Comparison of ENCODE assay signal across 32 mouse cellular contexts in the genomic region with DNA sequence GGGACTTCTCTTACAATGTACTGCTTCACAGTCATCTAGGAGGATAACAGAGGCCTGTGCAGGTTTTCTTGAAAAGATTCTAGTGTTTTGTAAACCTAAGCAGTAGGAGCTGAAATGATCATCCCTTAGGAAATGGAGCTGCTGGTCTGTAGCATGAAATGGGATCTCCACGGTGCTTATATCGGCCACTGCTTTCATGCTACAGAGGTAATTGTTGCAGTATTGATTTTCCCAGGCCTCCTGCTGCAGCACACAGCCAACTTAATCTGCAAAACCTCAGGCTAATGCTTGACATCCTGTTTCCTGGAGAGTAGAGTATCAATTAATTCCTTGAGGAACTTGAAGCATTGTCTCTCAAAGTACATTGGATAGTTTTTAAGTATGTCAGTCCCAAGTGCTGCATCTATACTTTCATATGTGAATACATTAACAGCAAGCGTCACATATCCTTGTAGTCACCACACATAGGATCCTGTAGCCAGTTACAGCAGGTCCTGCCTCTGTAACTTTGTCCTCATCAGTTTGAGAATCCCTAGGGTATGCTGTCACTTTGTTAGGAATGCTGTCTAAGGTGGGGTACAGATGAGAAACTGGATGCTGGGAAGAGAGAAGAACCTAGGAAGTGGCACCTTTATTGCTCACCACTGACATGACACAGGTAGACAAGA.
A peak's percentile ranks its signal among the peaks of the same experiment; 100 is the strongest.
DNase-seq lines count a peak whose midpoint lies in the region; ATAC-seq and TF ChIP-seq lines count a peak whose summit lies in the region.
"Had no signal": no experiment of that assay in that cellular context is flagged by ENCODE, and none has a peak within 500 bp of the region (broad histone marks: within the 10 kb centered on the region; RNA-seq: fewer than 3 reads in every experiment).

No protein-coding gene starts in this region.

- H3K4me3 ChIP-seq in hindbrain, embryonic 11.5 days (ENCODE audit: low read depth, low read length): no peak overlapping the region
- H3K4me3 ChIP-seq in hindbrain, embryonic 13.5 days: no peak overlapping the region
- H3K4me3 ChIP-seq in embryonic facial prominence, embryonic 14.5 days (ENCODE audit: low read depth, low read length): no peak overlapping the region
- H3K4me3 ChIP-seq in midbrain, embryonic 14.5 days (replicated peaks; ENCODE audit: low read depth, low read length): no peak overlapping the region
- H3K4me3 ChIP-seq in intestine, embryonic 15.5 days (replicated peaks): no peak overlapping the region
- H3K4me3 ChIP-seq: erythroblast, embryonic 14.5 days; gastrocnemius, adult 2 months; heart, adult 2 months; heart, embryonic 12.5 days; layer of hippocampus, adult 2 months; left cerebral cortex, adult 2 months; limb, embryonic 13.5 days; neural tube, embryonic 15.5 days had no signal

- 44% methylated on average over 3 of the region's 3 CpGs for WGBS in hindbrain, embryonic 11.5 days
- WGBS in hindbrain, embryonic 13.5 days: 41% methylated on average over 3 of the region's 3 CpGs
- 22% methylated on average over 3 of the region's 3 CpGs for WGBS in embryonic facial prominence, embryonic 14.5 days
- 19% methylated on average over 3 of the region's 3 CpGs for WGBS in midbrain, embryonic 14.5 days
- WGBS in intestine, embryonic 15.5 days: 64% methylated on average over 3 of the region's 3 CpGs

- H3K9ac ChIP-seq in hindbrain, embryonic 11.5 days (ENCODE audit: low read depth, low read length): no peak overlapping the region
- H3K9ac ChIP-seq in hindbrain, embryonic 13.5 days: no peak overlapping the region
- no peak overlapping the region for H3K9ac ChIP-seq in embryonic facial prominence, embryonic 14.5 days (ENCODE audit: low read depth, low read length)
- H3K9ac ChIP-seq in midbrain, embryonic 14.5 days (replicated peaks; ENCODE audit: low read length): no peak overlapping the region
- H3K9ac ChIP-seq in intestine, embryonic 15.5 days: no peak overlapping the region
- H3K9ac ChIP-seq: heart, embryonic 12.5 days; limb, embryonic 13.5 days; neural tube, embryonic 15.5 days had no signal

- H3K4me1 ChIP-seq in hindbrain, embryonic 11.5 days (replicated peaks; ENCODE audit: control insufficient read depth, insufficient read depth, low read length): no peaks in the 10 kb centered on the region
- 0 out of 2 replicates have a peak, but pooled peaks cover 6% of the 10 kb centered on the region for H3K4me1 ChIP-seq in hindbrain, embryonic 13.5 days (replicated peaks)
- H3K4me1 ChIP-seq in embryonic facial prominence, embryonic 14.5 days (ENCODE audit: control insufficient read depth, insufficient read depth, low read length): 0 out of 2 replicates have a peak, but pooled peaks cover 7% of the 10 kb centered on the region
- no peaks in the 10 kb centered on the region for H3K4me1 ChIP-seq in midbrain, embryonic 14.5 days (ENCODE audit: control insufficient read depth, insufficient read depth, low read length)
- H3K4me1 ChIP-seq in intestine, embryonic 15.5 days (replicated peaks): no peaks in the 10 kb centered on the region
- H3K4me1 ChIP-seq: limb, embryonic 13.5 days; neural tube, embryonic 15.5 days had no signal

- no peak for ATAC-seq in hindbrain, embryonic 11.5 days (ENCODE audit: low FRiP score)
- ATAC-seq in hindbrain, embryonic 13.5 days (ENCODE audit: low FRiP score): no peak
- peak; percentile 70; the same call in 1 of the 2 replicates for ATAC-seq in embryonic facial prominence, embryonic 14.5 days (ENCODE audit: low read depth)
- ATAC-seq in midbrain, embryonic 14.5 days (ENCODE audit: low FRiP score, low TSS enrichment): no peak
- no peak for ATAC-seq in intestine, embryonic 15.5 days
- ATAC-seq: forebrain, embryonic 16.5 days; hindbrain, postnatal 0 days; intestine, embryonic 16.5 days; Patski had no signal

- no peaks in the 10 kb centered on the region for H3K36me3 ChIP-seq in hindbrain, embryonic 11.5 days (ENCODE audit: control insufficient read depth, insufficient read depth, low read length)
- H3K36me3 ChIP-seq in hindbrain, embryonic 13.5 days: no peaks in the 10 kb centered on the region
- no peaks in the 10 kb centered on the region for H3K36me3 ChIP-seq in embryonic facial prominence, embryonic 14.5 days (ENCODE audit: control insufficient read depth, insufficient read depth, low read length)
- no peaks in the 10 kb centered on the region for H3K36me3 ChIP-seq in midbrain, embryonic 14.5 days (ENCODE audit: control insufficient read depth, insufficient read depth, low read length)
- H3K36me3 ChIP-seq in intestine, embryonic 15.5 days: no peaks in the 10 kb centered on the region
- H3K36me3 ChIP-seq: heart, embryonic 12.5 days; limb, embryonic 13.5 days; neural tube, embryonic 15.5 days had no signal

- no peak for TF ChIP-seq POLR2A in brain, embryonic 14.5 days (IDR thresholded peaks at IDR 0.05; ENCODE audit: borderline replicate concordance, extremely low read depth, insufficient read depth, insufficient read length, poor library complexity, severe bottlenecking)

- H3K27ac ChIP-seq in hindbrain, embryonic 11.5 days (ENCODE audit: low read depth, low read length): no peak overlapping the region
- H3K27ac ChIP-seq in hindbrain, embryonic 13.5 days: no peak overlapping the region
- no peak overlapping the region for H3K27ac ChIP-seq in embryonic facial prominence, embryonic 14.5 days (replicated peaks; ENCODE audit: low read depth, low read length)
- H3K27ac ChIP-seq in midbrain, embryonic 14.5 days (replicated peaks; ENCODE audit: low read depth, low read length): no peak overlapping the region
- H3K27ac ChIP-seq in intestine, embryonic 15.5 days: no peak overlapping the region
- H3K27ac ChIP-seq: gastrocnemius, adult 2 months; heart, adult 2 months; hindbrain, postnatal 0 days; layer of hippocampus, adult 2 months; left cerebral cortex, adult 2 months; limb, embryonic 13.5 days; neural tube, embryonic 15.5 days had no signal

- no peaks in the 10 kb centered on the region for H3K27me3 ChIP-seq in hindbrain, embryonic 11.5 days (ENCODE audit: control insufficient read depth, insufficient read depth, low read length)
- H3K27me3 ChIP-seq in hindbrain, embryonic 13.5 days: no peaks in the 10 kb centered on the region
- H3K27me3 ChIP-seq in embryonic facial prominence, embryonic 14.5 days (replicated peaks; ENCODE audit: control insufficient read depth, insufficient read depth, low read length): no peaks in the 10 kb centered on the region
- no peaks in the 10 kb centered on the region for H3K27me3 ChIP-seq in midbrain, embryonic 14.5 days (ENCODE audit: control insufficient read depth, insufficient read depth, low read length)
- H3K27me3 ChIP-seq in intestine, embryonic 15.5 days (replicated peaks): no peaks in the 10 kb centered on the region
- H3K27me3 ChIP-seq: heart, embryonic 12.5 days; limb, embryonic 13.5 days; neural tube, embryonic 15.5 days; Patski had no signal

- TF ChIP-seq CTCF in brain, embryonic 14.5 days (IDR thresholded peaks at IDR 0.05; ENCODE audit: borderline replicate concordance, extremely low read depth, insufficient read depth, insufficient read length): no peak

- peak; percentile 5 for DNase-seq in hindbrain, embryonic 11.5 days (ENCODE audit: low spot score)
- peak; percentile 55 for DNase-seq in brain, embryonic 14.5 days (ENCODE audit: low read depth)
- peak; percentile 65 for DNase-seq in embryonic facial prominence, embryonic 14.5 days (ENCODE audit: low spot score)
- DNase-seq in midbrain, embryonic 14.5 days: peak; percentile 40
- DNase-seq in kidney, postnatal 4 days: no peak
- DNase-seq in urinary bladder, postnatal 14 days (ENCODE audit: low spot score): no peak
- DNase-seq: adrenal gland, postnatal 25 days; cerebellum, adult 8-10 months; cerebellum, postnatal 25 days; gastrocnemius, adult 2 months; gastrocnemius, postnatal 36 days; heart, adult 2 months; heart, postnatal 4 days; kidney, adult 9 months; kidney, postnatal 14 days; lung, postnatal 36 days; right cerebral cortex, adult 18-20 months; spleen, adult 18-20 months; thymus, postnatal 25 days had no signal

- no peaks in the 10 kb centered on the region for H3K9me3 ChIP-seq in hindbrain, embryonic 11.5 days (ENCODE audit: control insufficient read depth, low read length)
- no peaks in the 10 kb centered on the region for H3K9me3 ChIP-seq in hindbrain, embryonic 13.5 days
- no peaks in the 10 kb centered on the region for H3K9me3 ChIP-seq in embryonic facial prominence, embryonic 14.5 days (ENCODE audit: control insufficient read depth, low read length)
- H3K9me3 ChIP-seq in midbrain, embryonic 14.5 days (ENCODE audit: control insufficient read depth, low read length): no peaks in the 10 kb centered on the region
- H3K9me3 ChIP-seq in intestine, embryonic 15.5 days: no peaks in the 10 kb centered on the region
- H3K9me3 ChIP-seq: heart, embryonic 12.5 days; limb, embryonic 13.5 days; neural tube, embryonic 15.5 days had no signal

- H3K4me2 ChIP-seq in hindbrain, embryonic 11.5 days (replicated peaks; ENCODE audit: low read depth, low read length): no peak overlapping the region
- no peak overlapping the region for H3K4me2 ChIP-seq in hindbrain, embryonic 13.5 days
- H3K4me2 ChIP-seq in embryonic facial prominence, embryonic 14.5 days (ENCODE audit: low read depth, low read length): no peak overlapping the region
- no peak overlapping the region for H3K4me2 ChIP-seq in midbrain, embryonic 14.5 days (ENCODE audit: low read length)
- H3K4me2 ChIP-seq in intestine, embryonic 15.5 days (replicated peaks): no peak overlapping the region
- H3K4me2 ChIP-seq: heart, embryonic 12.5 days; limb, embryonic 13.5 days; liver, embryonic 11.5 days; neural tube, embryonic 15.5 days had no signal

Comparison
In these comparisons a context has a peak if more than half of its experiments do, and no peak if none do; other contexts are left out.
1. DNase-seq: peak in hindbrain, embryonic 11.5 days (single experiment), brain, embryonic 14.5 days (single experiment), embryonic facial prominence, embryonic 14.5 days (single experiment) and midbrain, embryonic 14.5 days (single experiment); none in kidney, postnatal 4 days (0 of 2) and urinary bladder, postnatal 14 days (single experiment).